Mouse (Mus musculus): Measurements from ENCODE around the gene Gm21761.
"Not testable (repeated sequence)": the region's sequence is repeated elsewhere in the genome, so short reads cannot be mapped to it uniquely, and the experiment has no call there.

Gene Gm21761

GRCm38 (mm10) chr13:119929172-119929571, at the start of gene Gm21761:
Gm21761 (minus strand) TSS chr13:119929272.
- DNase-seq (ENCODE audit: low spot score in 2 of 2): not testable (repeated sequence)

GRCm38 (mm10) chr13:119969163-119969562, 40.1 kb upstream of the Gm21761 start:
- not testable (repeated sequence) for DNase-seq (ENCODE audit: low spot score in 2 of 2)

GRCm38 (mm10) chr13:119968193-119968592, 39.1 kb upstream of the Gm21761 start:
- DNase-seq (ENCODE audit: low spot score in 2 of 2): not testable (repeated sequence)

- peak in 1 of 2 experiments; percentile 5 for DNase-seq (ENCODE audit: low spot score in 2 of 2)
These were observed 36.9 kb upstream of the Gm21761 start for GRCm38 (mm10) chr13:119965968-119966367.

- not testable (repeated sequence) for DNase-seq (ENCODE audit: low spot score in 2 of 2)
These were observed 36.4 kb upstream of the Gm21761 start for GRCm38 (mm10) chr13:119965302-119965952.

- not testable (repeated sequence) for DNase-seq (ENCODE audit: low spot score in 2 of 2)
These were observed 33.8 kb upstream of the Gm21761 start for GRCm38 (mm10) chr13:119962856-119963255.

- not testable (repeated sequence) for DNase-seq (ENCODE audit: low spot score in 2 of 2)
These were observed 26.5 kb upstream of the Gm21761 start for GRCm38 (mm10) chr13:119955567-119955966.

GRCm38 (mm10) chr13:119955089-119955488, 26.0 kb upstream of the Gm21761 start:
- DNase-seq (ENCODE audit: low spot score in 2 of 2): not testable (repeated sequence)

GRCm38 (mm10) chr13:119950706-119951105, 21.6 kb upstream of the Gm21761 start, which contains the start of gene B020031M17Rik:
B020031M17Rik (minus strand) TSS chr13:119950806.
- DNase-seq (ENCODE audit: low spot score in 2 of 2): not testable (repeated sequence)

- not testable (repeated sequence) for DNase-seq (ENCODE audit: low spot score in 2 of 2)
These were observed 4.3 kb downstream of the Gm21761 start for GRCm38 (mm10) chr13:119924597-119925340.

- not testable (repeated sequence) for DNase-seq (ENCODE audit: low spot score in 2 of 2)
These were observed 11.9 kb downstream of the Gm21761 start for GRCm38 (mm10) chr13:119916966-119917722.

- DNase-seq (ENCODE audit: low spot score in 2 of 2): not testable (repeated sequence)
These were observed 12.6 kb downstream of the Gm21761 start for GRCm38 (mm10) chr13:119916449-119916848.

- DNase-seq (ENCODE audit: low spot score in 2 of 2): not testable (repeated sequence)
These were observed 30.5 kb downstream of the Gm21761 start for GRCm38 (mm10) chr13:119898549-119898948.

- DNase-seq (ENCODE audit: low spot score in 2 of 2): not testable (repeated sequence)
These were observed 34.4 kb downstream of the Gm21761 start, which contains the start of gene Tcstv1 for GRCm38 (mm10) chr13:119894685-119895084. Tcstv1 (minus strand) TSS chr13:119894785.

GRCm38 (mm10) chr13:119886896-119887295, 42.2 kb downstream of the Gm21761 start:
- DNase-seq (ENCODE audit: low spot score in 2 of 2): not testable (repeated sequence)

- DNase-seq (ENCODE audit: low spot score in 2 of 2): not testable (repeated sequence)
These were observed 64.6 kb downstream of the Gm21761 start for GRCm38 (mm10) chr13:119864395-119864999.

GRCm38 (mm10) chr13:119862399-119862798, 66.7 kb downstream of the Gm21761 start:
- DNase-seq (ENCODE audit: low spot score in 2 of 2): not testable (repeated sequence)

All from frontal cortex, postnatal 10 days (tissue).